Comparison of ENCODE assay signal across 18 mouse cellular contexts in genomic region chr10:27285098-27285860, GRCm38 (mm10).
A peak's percentile ranks its signal among the peaks of the same experiment; 100 is the strongest.
DNase-seq lines count a peak whose midpoint lies in the region; ATAC-seq and TF ChIP-seq lines count a peak whose summit lies in the region.
"Had no signal": no experiment of that assay in that cellular context is flagged by ENCODE, and none has a peak within 500 bp of the region (broad histone marks: within the 10 kb centered on the region; RNA-seq: fewer than 3 reads in every experiment).

No protein-coding gene starts in this region.

- peak overlapping the region; percentile 21 to 45; a peak in 3 of 4 replicates for H3K27ac ChIP-seq in heart, embryonic 14.5 days (replicated peaks in 1 of 2; ENCODE audit: control insufficient read depth in 1 of 2, insufficient read depth in 1 of 2, low read depth in 2 of 2, low read length in 2 of 2)
- H3K27ac ChIP-seq in midbrain, embryonic 14.5 days (replicated peaks; ENCODE audit: low read depth, low read length), result no peak overlapping the region
- no peak overlapping the region for H3K27ac ChIP-seq in midbrain, embryonic 16.5 days (ENCODE audit: low read length)
- H3K27ac ChIP-seq in heart, postnatal 0 days (ENCODE audit: low read depth), result peak overlapping the region; percentile 47
- H3K27ac ChIP-seq: embryonic facial prominence, embryonic 12.5 days; forebrain, embryonic 10.5 days; liver, embryonic 13.5 days; stomach, postnatal 0 days had no signal

- DNase-seq in heart, adult 9 months (ENCODE audit: low spot score in 2 of 2), result no peak
- peak; percentile 46 for DNase-seq in midbrain, embryonic 14.5 days
- peak; percentile 71 for DNase-seq in heart, postnatal 0 days (ENCODE audit: low spot score)
- no peak for DNase-seq in layer of hippocampus, adult 11-12 months (ENCODE audit: low spot score)
- DNase-seq in cerebellum, adult 9-11 months, result no peak
- DNase-seq: cerebellum, adult 8-10 months; gastrocnemius, postnatal 36 days; layer of hippocampus, adult 9-11 months; liver, embryonic 13.5 days; thymus, postnatal 36 days had no signal

- H3K27me3 ChIP-seq in heart, embryonic 14.5 days (ENCODE audit: control insufficient read depth, insufficient read depth, low read length), result no peaks in the 10 kb centered on the region
- no peaks in the 10 kb centered on the region for H3K27me3 ChIP-seq in midbrain, embryonic 14.5 days (ENCODE audit: control insufficient read depth, insufficient read depth, low read length)
- no peaks in the 10 kb centered on the region for H3K27me3 ChIP-seq in midbrain, embryonic 16.5 days (ENCODE audit: control insufficient read depth, insufficient read depth, low read depth, low read length)
- H3K27me3 ChIP-seq in heart, postnatal 0 days (ENCODE audit: control insufficient read depth, insufficient read depth, low read length), result no peaks in the 10 kb centered on the region
- H3K27me3 ChIP-seq: embryonic facial prominence, embryonic 12.5 days; liver, embryonic 13.5 days had no signal

- no peak overlapping the region for H3K4me3 ChIP-seq in heart, embryonic 14.5 days (ENCODE audit: control insufficient read depth in 1 of 2, insufficient read depth in 1 of 2, low read depth in 1 of 2, low read length in 2 of 2)
- no peak overlapping the region for H3K4me3 ChIP-seq in midbrain, embryonic 14.5 days (replicated peaks; ENCODE audit: low read depth, low read length)
- H3K4me3 ChIP-seq in midbrain, embryonic 16.5 days (ENCODE audit: low read depth, low read length), result no peak overlapping the region
- H3K4me3 ChIP-seq in heart, postnatal 0 days (ENCODE audit: low read depth, low read length), result no peak overlapping the region
- H3K4me3 ChIP-seq: embryonic facial prominence, embryonic 12.5 days; forebrain, embryonic 10.5 days; liver, embryonic 13.5 days had no signal

- peaks cover 2 to 11% of the 10 kb centered on the region in 2 experiments; a peak in 2 of 4 replicates for H3K4me1 ChIP-seq in heart, embryonic 14.5 days (ENCODE audit: control insufficient read depth in 2 of 2, insufficient read depth in 2 of 2, low read length in 2 of 2)
- H3K4me1 ChIP-seq in midbrain, embryonic 14.5 days (ENCODE audit: control insufficient read depth, insufficient read depth, low read length), result peaks cover 4% of the 10 kb centered on the region; the same call in 1 of the 2 replicates
- H3K4me1 ChIP-seq in midbrain, embryonic 16.5 days (ENCODE audit: control insufficient read depth, insufficient read depth, low read length), result no peaks in the 10 kb centered on the region
- H3K4me1 ChIP-seq in heart, postnatal 0 days (ENCODE audit: control insufficient read depth, insufficient read depth), result peaks cover 5% of the 10 kb centered on the region; the same call in 1 of the 2 replicates
- H3K4me1 ChIP-seq: liver, embryonic 13.5 days had no signal

- peak overlapping the region; percentile 27 for H3K4me2 ChIP-seq in heart, embryonic 14.5 days (ENCODE audit: low read length)
- H3K4me2 ChIP-seq in midbrain, embryonic 14.5 days (ENCODE audit: low read length), result no peak overlapping the region
- H3K4me2 ChIP-seq in midbrain, embryonic 16.5 days (ENCODE audit: low read length), result no peak overlapping the region
- peak overlapping the region; percentile 5; the same call in 1 of the 2 replicates for H3K4me2 ChIP-seq in heart, postnatal 0 days (ENCODE audit: low read depth, low read length)
- H3K4me2 ChIP-seq: embryonic facial prominence, embryonic 12.5 days; liver, embryonic 13.5 days had no signal

- 27% methylated on average over 10 of the region's 10 CpGs for WGBS in heart, embryonic 14.5 days
- 50% methylated on average over 10 of the region's 10 CpGs for WGBS in midbrain, embryonic 14.5 days
- 46% methylated on average over 10 of the region's 10 CpGs for WGBS in midbrain, embryonic 16.5 days
- 24% methylated on average over 10 of the region's 10 CpGs for WGBS in heart, postnatal 0 days

- no peak for TF ChIP-seq CTCF in heart, postnatal 0 days (IDR thresholded peaks at IDR 0.05; ENCODE audit: low read depth)

- ATAC-seq in heart, embryonic 14.5 days (ENCODE audit: insufficient number of reproducible peaks, insufficient read depth, low FRiP score, low read depth), result 0 out of 2 replicates have a peak, but pooled peaks have one; percentile 50
- ATAC-seq in midbrain, embryonic 14.5 days (ENCODE audit: low FRiP score, low TSS enrichment), result no peak
- no peak for ATAC-seq in midbrain, embryonic 16.5 days
- ATAC-seq in heart, postnatal 0 days (ENCODE audit: insufficient read depth, low read depth), result peak; percentile 75
- ATAC-seq: activated CD4-positive, CD25-positive, alpha-beta regulatory T cell, adult 4 months; CD4-positive, CD25-positive, alpha-beta regulatory T cell, adult 4 months; intestine, embryonic 16.5 days had no signal

- H3K36me3 ChIP-seq in heart, embryonic 14.5 days (ENCODE audit: control insufficient read depth, insufficient read depth, low read length), result no peaks in the 10 kb centered on the region
- no peaks in the 10 kb centered on the region for H3K36me3 ChIP-seq in midbrain, embryonic 14.5 days (ENCODE audit: control insufficient read depth, insufficient read depth, low read length)
- H3K36me3 ChIP-seq in midbrain, embryonic 16.5 days (ENCODE audit: control insufficient read depth, insufficient read depth, low read length), result no peaks in the 10 kb centered on the region
- no peaks in the 10 kb centered on the region for H3K36me3 ChIP-seq in heart, postnatal 0 days (replicated peaks; ENCODE audit: control insufficient read depth, insufficient read depth, low read length)
- H3K36me3 ChIP-seq: embryonic facial prominence, embryonic 12.5 days; forebrain, embryonic 10.5 days; liver, embryonic 13.5 days had no signal

- no peak for TF ChIP-seq EP300 in heart, postnatal 0 days (IDR thresholded peaks at IDR 0.05; ENCODE audit: low read depth)

- H3K9me3 ChIP-seq in heart, embryonic 14.5 days (ENCODE audit: control insufficient read depth, low read length), result no peaks in the 10 kb centered on the region
- no peaks in the 10 kb centered on the region for H3K9me3 ChIP-seq in midbrain, embryonic 14.5 days (ENCODE audit: control insufficient read depth, low read length)
- H3K9me3 ChIP-seq in midbrain, embryonic 16.5 days (replicated peaks; ENCODE audit: control insufficient read depth, low read length, poor library complexity, severe bottlenecking), result no peaks in the 10 kb centered on the region
- no peaks in the 10 kb centered on the region for H3K9me3 ChIP-seq in heart, postnatal 0 days (replicated peaks; ENCODE audit: control insufficient read depth, low read length)
- H3K9me3 ChIP-seq: embryonic facial prominence, embryonic 12.5 days; forebrain, embryonic 10.5 days; liver, embryonic 13.5 days had no signal

- no peak overlapping the region for H3K9ac ChIP-seq in heart, embryonic 14.5 days (ENCODE audit: low read length)
- H3K9ac ChIP-seq in midbrain, embryonic 14.5 days (replicated peaks; ENCODE audit: low read length), result no peak overlapping the region
- H3K9ac ChIP-seq in midbrain, embryonic 16.5 days (ENCODE audit: low read depth, low read length), result no peak overlapping the region
- H3K9ac ChIP-seq in heart, postnatal 0 days (replicated peaks; ENCODE audit: low read depth, low read length), result no peak overlapping the region
- H3K9ac ChIP-seq: embryonic facial prominence, embryonic 12.5 days; liver, embryonic 13.5 days had no signal

Comparison
In these comparisons a context has a peak if more than half of its experiments do, and no peak if none do; other contexts are left out.
1. DNase-seq: peak in midbrain, embryonic 14.5 days (single experiment) and heart, postnatal 0 days (single experiment); none in heart, adult 9 months (0 of 2), layer of hippocampus, adult 11-12 months (single experiment) and cerebellum, adult 9-11 months (single experiment).
2. ATAC-seq: peak in heart, embryonic 14.5 days (single experiment) and heart, postnatal 0 days (single experiment); none in midbrain, embryonic 14.5 days (single experiment) and midbrain, embryonic 16.5 days (single experiment).
3. H3K27ac ChIP-seq: peak in heart, embryonic 14.5 days (2 of 2) and heart, postnatal 0 days (single experiment); none in midbrain, embryonic 14.5 days (single experiment) and midbrain, embryonic 16.5 days (single experiment).
4. H3K4me2 ChIP-seq: peak in heart, embryonic 14.5 days (single experiment) and heart, postnatal 0 days (single experiment); none in midbrain, embryonic 14.5 days (single experiment) and midbrain, embryonic 16.5 days (single experiment).